Mouse (Mus musculus): ENCODE measurements around the gene Klhl18. TPM values are rescaled to one million over a fixed set of nuclear protein-coding genes. Genes with fewer than 3 reads are reported as not detected.
"Not testable (repeated sequence)": the region's sequence is repeated elsewhere in the genome, so short reads cannot be mapped to it uniquely, and the experiment has no call there.

The Klhl18 gene
- polyA plus RNA-seq, 1 experiment from 2014 or later = 10.3 TPM

GRCm38 (mm10) chr9:110381292-110381691, 95.2 kb downstream of the Klhl18 start:
- 81% methylated on average over 10 of the region's 12 CpGs for WGBS
- Histone ChIP-seq H3K4me3 (replicated peaks) (no peak overlapping the region), H3K4me1 (no peaks in the 10 kb centered on the region), H3K9ac (no peak overlapping the region), H3K27me3 (no peaks in the 10 kb centered on the region), H3K4me2 (no peak overlapping the region), H3K27ac (no peak overlapping the region), H3K36me3 (replicated peaks) (peaks cover 95% of the 10 kb centered on the region), H3K9me3 (no peaks in the 10 kb centered on the region)
- ATAC-seq (ENCODE audit: low FRiP score) = no peak

DNA sequence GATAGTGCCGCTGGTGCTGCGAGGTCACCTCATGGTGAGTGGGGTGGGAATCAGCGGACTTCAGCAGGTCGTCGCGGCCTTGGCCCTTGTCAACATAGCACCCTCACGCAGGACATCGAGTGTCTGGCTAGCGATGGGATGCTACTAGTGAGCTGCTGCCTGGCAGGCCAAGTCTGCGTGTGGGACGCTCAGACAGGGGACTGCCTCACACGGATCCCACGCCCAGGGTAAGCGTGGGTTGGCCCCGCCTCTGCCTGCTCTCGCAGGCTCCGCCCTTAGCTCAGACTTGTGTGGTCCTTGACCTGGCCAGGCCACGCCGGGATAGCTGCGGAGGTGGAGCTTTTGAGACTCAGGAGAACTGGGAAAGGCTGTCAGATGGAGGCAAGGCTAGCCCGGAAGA, 95.8 kb downstream of the Klhl18 start:
- Histone ChIP-seq H3K4me3 (replicated peaks) (no peak overlapping the region), H3K4me1 (no peaks in the 10 kb centered on the region), H3K27ac (no peak overlapping the region), H3K27me3 (no peaks in the 10 kb centered on the region), H3K4me2 (no peak overlapping the region), H3K9ac (no peak overlapping the region), H3K36me3 (replicated peaks) (peaks cover 92% of the 10 kb centered on the region), H3K9me3 (no peaks in the 10 kb centered on the region)
- WGBS = 40% methylated on average over 21 of the region's 21 CpGs
- no peak for ATAC-seq (ENCODE audit: low FRiP score)

GRCm38 (mm10) chr9:110379361-110379760, 97.1 kb downstream of the Klhl18 start:
- Histone ChIP-seq H3K27ac (no peak overlapping the region), H3K4me2 (no peak overlapping the region), H3K27me3 (no peaks in the 10 kb centered on the region), H3K36me3 (replicated peaks) (peaks cover 87% of the 10 kb centered on the region), H3K4me3 (replicated peaks) (no peak overlapping the region), H3K9ac (no peak overlapping the region), H3K4me1 (no peaks in the 10 kb centered on the region), H3K9me3 (no peaks in the 10 kb centered on the region)
- no peak for ATAC-seq (ENCODE audit: low FRiP score)
- WGBS = 95% methylated on average over 8 of the region's 8 CpGs

GRCm38 (mm10) chr9:110377655-110378054, 98.8 kb downstream of the Klhl18 start:
- not testable (repeated sequence) for H3K27me3 ChIP-seq; H3K9ac ChIP-seq; H3K4me1 ChIP-seq; H3K27ac ChIP-seq; H3K9me3 ChIP-seq; H3K4me2 ChIP-seq; H3K4me3 ChIP-seq (replicated peaks); ATAC-seq (ENCODE audit: low FRiP score)
- peaks cover 88% of the 10 kb centered on the region for H3K36me3 ChIP-seq (replicated peaks)
- WGBS = 94% methylated on average over 13 of the region's 15 CpGs

Other genes starting within 250 kb of the Klhl18 start
- gene Cspg5, start 232.9 kb downstream of the Klhl18 start, polyA plus RNA-seq (2016; fragmentation: Nextera tagmentation; extraction: Ambion mirVana) = 21.9 and 22.3 TPM in 2 replicates
- gene Elp6, start 171.5 kb downstream of the Klhl18 start, polyA plus RNA-seq (2016; fragmentation: Nextera tagmentation; extraction: Ambion mirVana) = 32.7 and 33.0 TPM in 2 replicates
- gene Scap, start 143.4 kb downstream of the Klhl18 start, polyA plus RNA-seq (2016; fragmentation: Nextera tagmentation; extraction: Ambion mirVana) = 41.9 and 45.0 TPM in 2 replicates
- gene Ptpn23, start 68.5 kb downstream of the Klhl18 start, polyA plus RNA-seq (2016; fragmentation: Nextera tagmentation; extraction: Ambion mirVana) = 20.4 and 20.9 TPM in 2 replicates
- 1.2 and 2.2 TPM in 2 replicates for gene Ngp, start 56.9 kb downstream of the Klhl18 start, polyA plus RNA-seq (2016; fragmentation: Nextera tagmentation; extraction: Ambion mirVana)
- 1.6 and 2.0 TPM in 2 replicates for gene Kif9, start 264 bp upstream of the Klhl18 start, polyA plus RNA-seq (2016; fragmentation: Nextera tagmentation; extraction: Ambion mirVana)
- 45.0 and 49.7 TPM in 2 replicates for gene Setd2, start 55.9 kb upstream of the Klhl18 start, polyA plus RNA-seq (2016; fragmentation: Nextera tagmentation; extraction: Ambion mirVana)
- gene Nradd, start 147.8 kb upstream of the Klhl18 start, polyA plus RNA-seq (2016; fragmentation: Nextera tagmentation; extraction: Ambion mirVana) = 31.0 and 32.0 TPM in 2 replicates
- 2.0 and 2.3 TPM in 2 replicates for gene Nbeal2, start 177.5 kb upstream of the Klhl18 start, polyA plus RNA-seq (2016; fragmentation: Nextera tagmentation; extraction: Ambion mirVana)
- gene Ccdc12, start 179.8 kb upstream of the Klhl18 start, polyA plus RNA-seq (2016; fragmentation: Nextera tagmentation; extraction: Ambion mirVana) = 139 and 143 TPM in 2 replicates